Mouse (Mus musculus) olfactory bulb, adult 2 months (tissue): Measurements from ENCODE around the gene Tsc22d3.

Experiments used
- CTCF ChIP-seq: fragments of 200-500 bp; IDR thresholded peaks from 2 replicates; pipeline ENCODE4 v1.5.1; 2012; ENCODE audit warnings: low read depth, mild to moderate bottlenecking, low read length, moderate library complexity; ENCODE audit not compliant: insufficient read depth
- POLR2A ChIP-seq: fragments of 200-500 bp; IDR thresholded peaks from 2 replicates; pipeline ENCODE4 v1.6.1; 2012; ENCODE audit warnings: mild to moderate bottlenecking, low read depth, low read length, moderate library complexity; ENCODE audit not compliant: insufficient read depth

GRCm38 (mm10) chrX:140624875-140625594, 24.6 kb upstream of the Tsc22d3 start:
- TF ChIP-seq CTCF (no peak), POLR2A (no peak)
